Mouse (Mus musculus) intestine, embryonic 15.5 days (tissue): Measurements from ENCODE around the gene Isl2. TPM values are rescaled to one million over a fixed set of nuclear protein-coding genes. Genes with fewer than 3 reads are reported as not detected.

ENCODE experiments used
- ATAC-seq: fragments of 200-750 bp; cut with Nextera tagmentation; 2 replicates; pipeline ENCODE4 v1.8.0; 2017; ENCODE audit warnings: moderate TSS enrichment, moderate library complexity
- H3K27ac ChIP-seq: fragments of 300-500 bp; sonication (generic); 2 replicates; pipeline ENCODE4 v1.5.1; 2015; ENCODE audit warnings: mild to moderate bottlenecking, inconsistent platforms
- H3K27me3 ChIP-seq: fragments of 300-500 bp; sonication (generic); replicated peaks from 2 replicates; pipeline ENCODE4 v1.6.1; 2015; ENCODE audit warnings: inconsistent platforms
- H3K36me3 ChIP-seq: fragments of 300-500 bp; sonication (generic); 2 replicates; pipeline ENCODE4 v1.6.1; 2015; ENCODE audit warnings: inconsistent platforms
- H3K4me1 ChIP-seq: fragments of 300-500 bp; sonication (generic); replicated peaks from 2 replicates; pipeline ENCODE4 v1.6.1; 2015; ENCODE audit warnings: inconsistent platforms
- H3K4me2 ChIP-seq: fragments of 300-500 bp; sonication (generic); replicated peaks from 2 replicates; pipeline ENCODE4 v1.6.1; 2015; ENCODE audit warnings: mild to moderate bottlenecking, inconsistent platforms
- H3K4me3 ChIP-seq: fragments of 300-500 bp; sonication (generic); replicated peaks from 2 replicates; pipeline ENCODE4 v1.5.1; 2015; ENCODE audit warnings: inconsistent platforms
- H3K9ac ChIP-seq: fragments of 300-500 bp; sonication (generic); 2 replicates; pipeline ENCODE4 v1.6.1; 2015; ENCODE audit warnings: inconsistent platforms
- H3K9me3 ChIP-seq: fragments of 300-500 bp; sonication (generic); 2 replicates; pipeline ENCODE4 v1.6.1; 2016; ENCODE audit warnings: inconsistent platforms
- WGBS: fragments of 180-500 bp; shearing (Covaris S2); methylation state at CpG from one replicate; pipeline ENCODE4 v1.1.7; 2015; 5-methylcytosine and 5-hydroxymethylcytosine counted together
- polyA plus RNA-seq: library from polyadenylated mRNA; unstranded; fragments of >200 nt; fragmentation: Nextera tagmentation; extraction: Ambion mirVana; gene quantifications from 2 replicates; pipeline ENCODE4 v1.2.1, GENCODE M21; 2015

Gene Isl2
- polyA plus RNA-seq, 1 experiment from 2014 or later = 3.3 TPM

DNA sequence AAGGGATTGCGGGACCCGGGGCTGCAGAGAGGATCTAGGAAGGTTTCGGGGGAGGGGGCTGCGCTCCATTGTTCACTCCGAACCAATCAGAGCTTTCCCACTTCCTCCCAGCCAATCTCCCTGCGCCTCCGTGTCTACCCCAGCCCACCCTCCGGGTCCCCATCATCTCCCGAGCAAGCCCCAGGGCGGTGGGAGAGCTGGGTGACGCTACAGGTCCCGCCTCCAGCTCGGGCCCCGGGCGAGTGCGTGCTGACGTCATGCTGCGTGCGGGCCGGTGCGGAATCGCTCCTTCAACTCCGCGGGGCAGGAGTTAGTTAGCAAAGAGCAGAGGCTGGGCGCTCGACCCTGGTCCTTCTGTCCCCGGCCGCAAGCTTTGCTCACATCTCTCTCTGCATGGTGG, 2.4 kb downstream of the Isl2 start:
- ATAC-seq = peak; percentile 90
- Histone ChIP-seq H3K4me1 (peaks cover 47% of the 10 kb centered on the region), H3K4me3 (peak overlapping the region; percentile 46), H3K36me3 (no peaks in the 10 kb centered on the region), H3K9ac (peak overlapping the region; percentile 28), H3K27me3 (peaks cover 59% of the 10 kb centered on the region), H3K27ac (no peak overlapping the region), H3K9me3 (no peaks in the 10 kb centered on the region), H3K4me2 (peak overlapping the region; percentile 78)
- WGBS = under 1% methylated on average over 28 of the region's 28 CpGs

DNA sequence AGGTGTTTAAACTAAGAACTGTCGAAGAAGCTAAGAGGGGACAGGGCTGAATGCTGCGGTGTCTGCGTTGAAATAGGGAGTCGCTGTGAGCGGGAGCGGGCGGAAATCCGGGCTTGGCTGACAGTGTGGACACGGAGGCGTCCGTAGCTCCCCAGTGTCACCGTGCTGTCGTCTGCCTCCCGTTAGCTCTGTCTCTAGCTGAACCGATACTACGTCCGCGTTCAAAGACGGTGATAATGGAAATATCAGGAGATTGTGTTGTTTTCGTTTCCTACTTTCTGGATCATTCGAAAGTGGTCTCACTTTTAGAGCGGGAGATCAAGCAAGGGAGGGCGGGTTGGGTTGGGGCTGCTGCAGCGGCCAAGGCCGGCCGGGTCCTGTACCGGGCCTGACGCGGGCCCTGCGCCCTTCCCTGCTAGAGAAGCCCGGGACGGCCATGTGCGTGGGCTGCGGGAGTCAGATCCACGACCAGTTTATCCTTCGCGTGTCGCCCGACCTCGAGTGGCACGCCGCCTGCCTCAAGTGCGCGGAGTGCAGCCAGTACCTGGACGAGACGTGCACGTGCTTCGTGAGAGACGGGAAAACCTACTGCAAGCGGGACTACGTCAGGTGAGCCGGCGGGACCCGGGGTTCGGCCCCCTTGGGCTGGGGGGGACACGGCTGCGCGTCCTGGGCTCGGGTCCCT, 3.4 kb downstream of the Isl2 start:
- ATAC-seq = no peak
- peak overlapping the region; percentile 78 for H3K4me2 ChIP-seq
- H3K27me3 ChIP-seq = peaks cover 66% of the 10 kb centered on the region
- WGBS = under 1% methylated on average over 58 of the region's 59 CpGs
- H3K4me3 ChIP-seq = peak overlapping the region; percentile 46
- peaks cover 53% of the 10 kb centered on the region for H3K4me1 ChIP-seq
- H3K9ac ChIP-seq = peak overlapping the region; percentile 48
- H3K36me3 ChIP-seq = no peaks in the 10 kb centered on the region
- H3K9me3 ChIP-seq = no peaks in the 10 kb centered on the region
- H3K27ac ChIP-seq = no peak overlapping the region

DNA sequence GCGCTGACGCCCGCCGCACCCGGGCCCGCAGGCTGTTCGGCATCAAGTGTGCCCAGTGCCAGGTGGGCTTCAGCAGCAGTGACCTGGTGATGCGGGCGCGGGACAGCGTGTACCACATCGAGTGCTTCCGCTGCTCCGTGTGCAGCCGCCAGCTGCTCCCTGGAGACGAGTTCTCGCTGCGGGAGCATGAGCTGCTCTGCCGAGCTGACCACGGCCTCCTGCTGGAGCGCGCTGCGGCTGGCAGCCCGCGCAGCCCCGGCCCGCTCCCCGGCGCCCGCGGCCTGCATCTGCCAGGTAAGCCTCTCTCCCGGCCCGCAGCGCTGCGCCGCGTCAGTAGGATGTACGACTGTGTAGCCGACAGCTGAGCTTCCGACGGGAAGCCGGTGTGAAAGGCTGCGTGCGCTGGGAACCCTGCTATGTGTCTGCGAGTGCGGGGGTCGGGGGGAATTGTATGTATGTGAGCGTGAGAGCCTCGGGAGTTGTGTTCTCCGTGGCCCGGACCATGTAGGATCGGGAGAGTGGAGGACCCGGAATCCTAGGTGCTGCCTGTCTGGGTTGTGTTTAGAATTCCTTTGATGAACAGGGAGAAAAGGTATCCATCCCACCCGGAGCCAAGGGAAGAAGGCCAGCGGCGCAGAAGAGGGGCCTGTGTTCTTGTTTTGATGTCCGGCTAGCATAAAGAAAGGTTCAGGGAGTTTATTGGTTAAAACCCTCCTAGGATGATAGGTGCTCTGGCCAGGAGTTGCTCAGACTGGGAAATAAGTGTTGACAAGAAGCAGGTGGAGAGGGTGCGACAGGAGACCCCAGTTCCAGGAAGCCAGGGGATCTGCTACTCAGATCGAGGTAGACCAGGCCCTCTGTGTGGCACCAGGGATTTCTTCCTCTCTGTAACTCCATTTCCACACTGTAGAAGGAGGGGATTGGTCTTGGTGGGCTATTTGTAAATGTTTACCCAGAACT, 4.2 kb downstream of the Isl2 start:
- Histone ChIP-seq H3K36me3 (no peaks in the 10 kb centered on the region), H3K4me3 (peak overlapping the region; percentile 46), H3K27ac (no peak overlapping the region), H3K4me2 (peak overlapping the region; percentile 78), H3K27me3 (peaks cover 66% of the 10 kb centered on the region), H3K4me1 (peaks cover 53% of the 10 kb centered on the region), H3K9ac (peak overlapping the region; percentile 48), H3K9me3 (no peaks in the 10 kb centered on the region)
- ATAC-seq = no peak
- WGBS = 5% methylated on average over 59 of the region's 59 CpGs

DNA sequence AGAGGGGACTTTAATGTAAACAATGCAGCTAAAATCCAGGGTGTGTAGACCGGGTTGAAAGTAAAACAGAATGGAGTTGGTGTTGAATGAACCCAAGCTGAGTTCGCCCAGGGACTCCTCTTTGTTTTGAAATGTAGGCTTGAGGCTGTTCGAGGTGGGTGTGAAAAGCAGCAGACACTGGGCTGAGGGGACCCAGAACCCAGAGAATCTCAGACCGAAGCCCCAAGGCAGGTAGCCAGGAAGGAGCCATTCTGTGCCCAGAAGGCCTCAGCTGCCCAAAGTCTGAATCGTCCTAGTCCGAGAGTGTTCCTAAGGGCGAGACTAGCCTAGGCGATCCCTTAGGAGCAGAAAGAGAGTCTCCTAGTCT, 4.8 kb downstream of the Isl2 start:
- peaks cover 62% of the 10 kb centered on the region for H3K27me3 ChIP-seq
- H3K4me1 ChIP-seq = peaks cover 53% of the 10 kb centered on the region
- peak overlapping the region; percentile 78 for H3K4me2 ChIP-seq
- no peak for ATAC-seq
- no peaks in the 10 kb centered on the region for H3K36me3 ChIP-seq
- 24% methylated on average over 8 of the region's 8 CpGs for WGBS
- no peak overlapping the region for H3K27ac ChIP-seq
- H3K9ac ChIP-seq = peak overlapping the region; percentile 48; the same call in 1 of the 2 replicates
- H3K9me3 ChIP-seq = no peaks in the 10 kb centered on the region
- peak overlapping the region; percentile 46 for H3K4me3 ChIP-seq

DNA sequence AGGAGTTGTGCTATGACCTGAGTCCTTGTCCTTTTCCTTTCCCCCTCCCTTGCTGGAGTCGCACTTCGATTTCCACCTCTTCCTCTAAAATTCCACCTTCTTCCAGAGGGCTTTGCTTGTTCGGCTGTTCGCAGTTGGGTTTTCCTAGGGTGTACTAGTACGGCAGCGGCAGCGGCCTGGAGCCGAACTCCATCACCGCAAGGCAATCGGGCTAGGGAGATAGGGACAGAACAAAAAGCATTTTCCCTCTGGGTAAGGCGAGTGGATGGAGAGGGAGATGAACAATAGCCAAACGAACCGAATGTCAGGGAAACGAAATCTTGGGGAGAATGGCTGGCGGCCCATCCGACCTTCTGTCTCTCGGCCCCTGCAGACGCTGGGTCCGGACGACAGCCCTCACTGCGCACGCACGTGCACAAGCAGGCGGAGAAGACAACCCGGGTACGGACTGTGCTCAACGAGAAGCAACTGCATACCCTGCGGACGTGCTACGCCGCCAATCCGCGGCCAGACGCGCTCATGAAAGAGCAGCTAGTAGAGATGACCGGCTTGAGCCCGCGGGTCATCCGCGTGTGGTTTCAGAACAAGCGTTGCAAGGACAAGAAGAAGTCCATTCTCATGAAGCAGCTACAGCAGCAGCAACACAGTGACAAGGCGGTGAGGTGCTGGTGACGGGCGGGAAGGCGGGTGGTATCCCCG, 5.4 kb downstream of the Isl2 start:
- peak overlapping the region; percentile 46 for H3K4me3 ChIP-seq
- H3K27ac ChIP-seq = no peak overlapping the region
- WGBS = 7% methylated on average over 46 of the region's 46 CpGs
- no peaks in the 10 kb centered on the region for H3K9me3 ChIP-seq
- peak overlapping the region; percentile 78 for H3K4me2 ChIP-seq
- no peaks in the 10 kb centered on the region for H3K36me3 ChIP-seq
- H3K9ac ChIP-seq = peak overlapping the region; percentile 36
- peaks cover 61% of the 10 kb centered on the region for H3K27me3 ChIP-seq
- no peak for ATAC-seq
- peaks cover 50% of the 10 kb centered on the region for H3K4me1 ChIP-seq

DNA sequence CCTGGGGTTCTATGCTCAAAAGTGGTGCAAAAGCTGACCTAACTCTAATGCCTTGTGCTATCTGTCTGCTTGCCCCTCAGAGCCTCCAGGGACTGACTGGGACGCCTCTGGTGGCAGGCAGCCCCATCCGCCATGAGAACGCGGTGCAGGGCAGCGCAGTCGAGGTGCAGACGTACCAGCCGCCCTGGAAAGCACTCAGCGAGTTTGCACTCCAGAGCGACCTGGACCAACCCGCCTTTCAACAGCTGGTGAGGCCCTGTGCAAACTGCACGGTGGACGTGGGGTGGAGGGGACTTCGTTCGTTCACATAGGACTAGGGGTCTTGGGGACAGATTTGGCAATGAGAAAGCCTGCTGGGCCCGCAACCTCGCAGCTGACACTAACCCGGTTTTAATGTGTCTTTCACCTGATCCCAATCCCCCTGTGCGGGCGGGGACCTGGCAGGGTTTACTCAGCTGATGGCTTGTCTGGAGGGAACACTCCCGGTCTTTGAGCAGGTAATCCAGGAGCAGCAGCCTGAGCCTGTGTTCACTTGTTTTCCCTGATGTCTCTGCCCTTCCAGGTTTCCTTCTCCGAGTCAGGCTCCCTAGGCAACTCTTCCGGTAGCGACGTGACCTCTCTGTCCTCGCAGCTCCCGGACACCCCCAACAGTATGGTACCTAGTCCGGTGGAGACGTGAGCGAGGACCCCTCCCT, 6.5 kb downstream of the Isl2 start:
- Histone ChIP-seq H3K4me1 (peaks cover 43% of the 10 kb centered on the region), H3K36me3 (no peaks in the 10 kb centered on the region), H3K4me3 (peak overlapping the region; percentile 46; the same call in 1 of the 2 replicates), H3K4me2 (peak overlapping the region; percentile 78), H3K9me3 (no peaks in the 10 kb centered on the region), H3K27me3 (peaks cover 57% of the 10 kb centered on the region), H3K27ac (no peak overlapping the region), H3K9ac (no peak overlapping the region)
- WGBS = 18% methylated on average over 30 of the region's 30 CpGs
- no peak for ATAC-seq

DNA sequence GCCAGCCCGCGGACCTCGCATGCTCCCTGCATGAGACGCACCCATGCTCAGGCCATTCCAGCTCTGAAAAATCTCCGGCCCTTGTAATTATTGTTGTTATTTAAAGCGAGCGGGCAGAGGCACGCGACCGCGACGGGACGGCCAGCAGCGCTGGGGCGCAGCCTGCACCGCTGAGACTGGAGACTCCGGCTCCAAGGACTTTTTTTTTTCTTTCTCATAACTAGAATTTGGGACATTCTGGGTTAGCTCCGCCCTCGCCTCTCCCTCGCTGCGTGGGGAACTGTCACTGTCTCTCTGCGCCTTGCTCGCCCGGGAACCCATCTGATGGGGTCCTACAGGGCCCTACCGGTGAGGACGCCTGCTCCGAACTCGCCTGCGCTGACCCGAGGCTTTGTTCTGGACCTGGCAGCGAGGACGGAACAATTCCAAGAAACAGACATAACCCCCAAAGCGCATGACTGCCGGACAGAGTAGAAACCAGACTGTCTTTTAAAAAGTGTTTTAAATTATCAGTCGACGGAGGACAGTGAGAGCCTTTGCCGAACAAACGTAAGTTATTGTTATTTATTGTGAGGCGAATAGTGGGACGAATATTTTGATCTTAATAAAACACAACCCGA, 7.2 kb downstream of the Isl2 start:
- WGBS = 24% methylated on average over 41 of the region's 41 CpGs
- peak overlapping the region; percentile 78 for H3K4me2 ChIP-seq
- ATAC-seq = no peak
- H3K4me1 ChIP-seq = peaks cover 43% of the 10 kb centered on the region
- peaks cover 57% of the 10 kb centered on the region for H3K27me3 ChIP-seq
- no peak overlapping the region for H3K27ac ChIP-seq
- H3K9me3 ChIP-seq = no peaks in the 10 kb centered on the region
- H3K4me3 ChIP-seq = peak overlapping the region; percentile 14
- H3K9ac ChIP-seq = no peak overlapping the region
- H3K36me3 ChIP-seq = no peaks in the 10 kb centered on the region

DNA sequence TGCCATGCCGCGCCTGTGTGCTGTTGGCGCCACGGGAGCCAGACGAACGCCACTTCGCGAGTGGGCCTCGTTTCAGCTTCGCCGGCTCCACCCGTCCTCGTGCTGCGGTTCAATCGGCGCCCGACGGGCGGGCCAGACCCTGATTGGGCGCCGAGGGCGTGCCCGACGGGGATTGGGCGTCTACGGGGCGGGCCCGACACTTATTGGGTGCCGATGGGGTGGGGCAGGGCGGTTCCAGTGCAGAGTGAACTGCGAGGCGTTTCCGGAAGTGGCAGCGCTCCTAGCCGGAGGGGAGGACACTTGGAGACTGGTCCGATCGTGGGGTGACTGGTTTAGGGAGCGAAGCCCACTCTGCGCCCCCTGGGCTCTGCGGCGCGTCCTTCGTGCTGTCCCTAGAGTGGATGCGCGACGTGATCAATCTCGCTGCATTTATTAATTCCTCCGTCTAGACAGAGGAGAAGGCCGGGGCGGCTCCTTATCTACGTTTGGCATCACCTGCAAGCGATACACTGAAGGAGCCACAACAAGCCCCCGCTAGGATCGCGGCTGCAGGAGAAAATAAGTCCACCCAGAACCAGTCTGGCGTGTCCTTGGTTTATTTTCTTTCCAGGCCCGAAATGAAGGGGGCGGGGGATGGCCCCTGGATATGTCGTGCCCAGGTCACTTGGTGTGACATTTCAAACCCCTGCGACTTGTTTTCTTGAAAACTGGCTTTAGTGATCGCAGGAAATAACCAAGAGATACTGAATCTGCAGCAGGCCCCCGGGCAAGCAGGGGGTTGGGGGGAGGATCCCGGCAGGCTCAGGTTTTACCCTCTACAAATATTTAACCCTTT, 7.9 kb downstream of the Isl2 start:
- Histone ChIP-seq H3K27me3 (peaks cover 57% of the 10 kb centered on the region), H3K4me2 (peak overlapping the region; percentile 78), H3K9ac (no peak overlapping the region), H3K27ac (no peak overlapping the region), H3K9me3 (no peaks in the 10 kb centered on the region), H3K36me3 (no peaks in the 10 kb centered on the region), H3K4me1 (peaks cover 38% of the 10 kb centered on the region), H3K4me3 (peak overlapping the region; percentile 26)
- peak; percentile 50; the same call in 1 of the 2 replicates for ATAC-seq
- WGBS = 14% methylated on average over 63 of the region's 63 CpGs

DNA sequence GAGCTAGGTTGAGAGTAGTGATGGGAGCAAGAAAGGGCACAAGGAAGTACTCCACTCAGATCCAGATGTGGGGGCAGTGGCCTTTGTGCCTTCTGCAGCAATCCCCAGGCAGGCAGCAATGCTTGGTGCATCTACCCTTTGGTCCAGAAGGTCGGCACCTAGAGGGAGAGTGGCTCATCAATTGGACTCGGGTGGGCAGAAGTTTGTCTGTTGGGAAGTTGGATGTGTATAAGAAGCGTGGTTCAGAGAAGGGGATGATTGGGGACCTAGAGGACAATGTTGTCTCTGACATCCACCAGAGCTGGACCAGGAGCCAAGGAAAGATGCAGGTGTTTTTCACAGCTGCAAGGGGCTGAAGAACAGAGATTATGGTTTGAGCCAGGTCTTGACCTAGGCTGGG, 10.4 kb downstream of the Isl2 start:
- no peaks in the 10 kb centered on the region for H3K9me3 ChIP-seq
- no peak overlapping the region for H3K27ac ChIP-seq
- 0 out of 2 replicates have a peak overlapping the region, but pooled peaks have one; percentile 33 for H3K4me2 ChIP-seq
- no peak overlapping the region for H3K9ac ChIP-seq
- no peak overlapping the region for H3K4me3 ChIP-seq
- no peaks in the 10 kb centered on the region for H3K36me3 ChIP-seq
- H3K4me1 ChIP-seq = peaks cover 24% of the 10 kb centered on the region
- H3K27me3 ChIP-seq = peaks cover 37% of the 10 kb centered on the region
- WGBS = 31% methylated on average over 3 of the region's 3 CpGs
- no peak for ATAC-seq

DNA sequence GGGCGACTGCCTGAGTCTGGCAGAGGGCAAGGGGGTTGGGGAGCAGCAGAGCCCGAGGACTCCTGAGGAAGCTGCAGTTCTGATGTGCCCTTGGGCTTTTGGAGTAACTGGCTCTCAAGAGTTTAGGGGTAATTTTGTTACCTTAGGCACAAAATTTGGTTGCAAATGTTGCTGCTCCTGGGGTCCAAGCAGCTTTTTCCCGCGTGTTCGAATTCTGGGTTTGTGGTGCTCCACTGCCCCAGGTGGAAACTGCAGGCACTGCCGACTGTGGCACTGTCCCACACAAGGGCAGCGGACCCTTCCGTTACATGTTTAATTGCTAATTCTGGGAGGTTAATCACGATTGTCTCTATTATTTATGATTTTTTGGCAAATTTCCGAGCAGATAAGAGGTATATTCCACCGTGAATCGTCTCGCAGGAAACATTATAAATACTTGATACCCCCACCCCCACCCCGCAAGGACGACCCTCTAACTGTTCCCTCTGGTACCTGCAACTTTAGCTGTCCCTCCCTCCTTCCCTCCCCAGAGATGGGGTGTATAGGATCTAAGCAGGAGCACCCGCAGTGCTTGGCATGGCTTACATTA, 10.9 kb downstream of the Isl2 start:
- Histone ChIP-seq H3K4me3 (no peak overlapping the region), H3K27me3 (peaks cover 34% of the 10 kb centered on the region), H3K27ac (no peak overlapping the region), H3K9ac (no peak overlapping the region), H3K36me3 (no peaks in the 10 kb centered on the region), H3K4me2 (peak overlapping the region; percentile 33; the same call in 1 of the 2 replicates), H3K9me3 (no peaks in the 10 kb centered on the region), H3K4me1 (peaks cover 19% of the 10 kb centered on the region)
- 16% methylated on average over 16 of the region's 16 CpGs for WGBS
- no peak for ATAC-seq
